Mouse (Mus musculus) intestine, postnatal 0 days (tissue): ENCODE measurements at regions not wholly inside any gene's neighbourhood (a gene's known extent, or its start where the extent isn't known, plus 50 kb on each side); places are given as distances from the start of the nearest gene placed in this dataset.

Experiments
- ATAC-seq: fragments of 200-750 bp; cut with Nextera tagmentation; 2 replicates; pipeline ENCODE4 v1.8.0; 2017; ENCODE audit warnings: mild to moderate bottlenecking, moderate TSS enrichment, moderate library complexity
- H3K27ac ChIP-seq: fragments of 300-500 bp; sonication (generic); 2 replicates; pipeline ENCODE4 v1.5.1; 2014; ENCODE audit warnings: mild to moderate bottlenecking, low read depth, low read length, moderate library complexity
- H3K27me3 ChIP-seq: fragments of 300-500 bp; sonication (generic); replicated peaks from 2 replicates; pipeline ENCODE4 v1.6.1; 2014; ENCODE audit warnings: low read length, mixed read lengths; ENCODE audit not compliant: control insufficient read depth, insufficient read depth
- H3K36me3 ChIP-seq: fragments of 300-500 bp; sonication (generic); 2 replicates; pipeline ENCODE4 v1.6.1; 2014; ENCODE audit warnings: mild to moderate bottlenecking, moderate library complexity; ENCODE audit not compliant: control insufficient read depth, insufficient read depth
- H3K4me1 ChIP-seq: fragments of 300-500 bp; sonication (generic); replicated peaks from 2 replicates; pipeline ENCODE4 v1.6.1; 2014; ENCODE audit warnings: antibody characterized with exemption, low read length, mixed read lengths; ENCODE audit not compliant: control insufficient read depth, insufficient read depth
- H3K4me2 ChIP-seq: fragments of 300-500 bp; sonication (generic); replicated peaks from 2 replicates; pipeline ENCODE4 v1.6.1; 2014; ENCODE audit warnings: low read depth, mild to moderate bottlenecking, moderate library complexity
- H3K4me3 ChIP-seq: fragments of 300-500 bp; sonication (generic); 2 replicates; pipeline ENCODE4 v1.5.1; 2014; ENCODE audit warnings: low read depth, low read length
- H3K9ac ChIP-seq: fragments of 300-500 bp; sonication (generic); 2 replicates; pipeline ENCODE4 v1.6.1; 2014; ENCODE audit warnings: mild to moderate bottlenecking, low read depth, low read length
- H3K9me3 ChIP-seq: fragments of 300-500 bp; sonication (generic); 2 replicates; pipeline ENCODE4 v1.6.1; 2016; ENCODE audit warnings: mixed run types; ENCODE audit not compliant: control insufficient read depth
- CTCF ChIP-seq: sonication (generic); IDR thresholded peaks from 2 replicates; pipeline ENCODE4 v1.5.1; 2016; ENCODE audit warnings: low read depth, mild to moderate bottlenecking, control low read depth, antibody characterized with exemption, moderate library complexity
- WGBS: fragments of 180-500 bp; shearing (Covaris S2); extraction: QIAGEN DNeasy Blood & Tissue Kit; methylation state at CpG from one replicate; pipeline ENCODE4 v1.1.7; 2014; 5-methylcytosine and 5-hydroxymethylcytosine counted together

DNA sequence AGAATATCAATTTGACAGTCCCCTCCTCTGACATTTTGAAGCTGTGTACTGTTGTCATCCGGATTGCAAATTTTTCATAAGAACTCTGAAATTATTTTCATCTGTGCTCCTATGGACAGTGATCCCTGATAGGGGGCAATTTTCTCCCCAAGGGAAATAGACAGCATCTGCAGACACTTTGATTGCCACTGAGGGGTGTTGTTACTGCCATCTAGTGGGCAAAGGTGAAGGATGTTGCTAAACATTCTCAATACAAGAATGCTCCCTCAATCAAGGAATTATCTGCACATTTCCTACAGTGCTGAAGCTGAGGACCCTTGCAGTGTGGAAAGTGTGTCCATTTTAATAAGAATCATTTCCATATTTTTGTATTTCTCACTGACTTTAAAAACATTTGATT lies 233.7 kb downstream of the Car8 start:
- peak; percentile 87 for TF ChIP-seq CTCF
- no peak for ATAC-seq
- WGBS: 39% methylated on average over 1 of the region's 1 CpGs

DNA sequence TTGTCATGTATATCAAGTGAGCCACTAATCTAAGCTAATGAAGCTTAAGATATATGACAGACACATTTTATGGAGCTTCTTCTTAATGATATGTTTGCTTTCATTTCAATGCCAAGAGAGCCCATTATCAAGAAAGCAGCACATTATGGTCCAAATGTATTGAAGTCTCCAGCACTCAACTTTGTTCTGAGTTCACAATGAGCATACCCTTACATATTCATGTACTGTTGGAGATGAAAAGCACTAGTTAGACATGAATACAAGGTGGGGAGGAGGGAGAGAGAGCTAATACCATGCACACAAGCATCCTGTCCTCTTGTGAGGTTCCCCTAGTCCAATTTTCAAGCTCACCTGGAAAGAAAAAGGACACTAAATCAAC lies 241.3 kb downstream of the Car8 start:
- H3K9me3 ChIP-seq: no peaks in the 10 kb centered on the region
- H3K4me1 ChIP-seq: no peaks in the 10 kb centered on the region
- TF ChIP-seq CTCF: no peak
- H3K9ac ChIP-seq: no peak overlapping the region
- no peaks in the 10 kb centered on the region for H3K27me3 ChIP-seq
- no peak for ATAC-seq
- H3K36me3 ChIP-seq: no peaks in the 10 kb centered on the region
- no peak overlapping the region for H3K4me3 ChIP-seq
- no peak overlapping the region for H3K4me2 ChIP-seq
- no peak overlapping the region for H3K27ac ChIP-seq

More for the DNA sequence above, 233.7 kb downstream of the Car8 start:
- no peaks in the 10 kb centered on the region for H3K4me1 ChIP-seq
- no peak overlapping the region for H3K9ac ChIP-seq
- H3K4me3 ChIP-seq: no peak overlapping the region
- no peaks in the 10 kb centered on the region for H3K9me3 ChIP-seq
- H3K36me3 ChIP-seq: no peaks in the 10 kb centered on the region
- no peak overlapping the region for H3K4me2 ChIP-seq
- H3K27me3 ChIP-seq: no peaks in the 10 kb centered on the region
- H3K27ac ChIP-seq: no peak overlapping the region

DNA sequence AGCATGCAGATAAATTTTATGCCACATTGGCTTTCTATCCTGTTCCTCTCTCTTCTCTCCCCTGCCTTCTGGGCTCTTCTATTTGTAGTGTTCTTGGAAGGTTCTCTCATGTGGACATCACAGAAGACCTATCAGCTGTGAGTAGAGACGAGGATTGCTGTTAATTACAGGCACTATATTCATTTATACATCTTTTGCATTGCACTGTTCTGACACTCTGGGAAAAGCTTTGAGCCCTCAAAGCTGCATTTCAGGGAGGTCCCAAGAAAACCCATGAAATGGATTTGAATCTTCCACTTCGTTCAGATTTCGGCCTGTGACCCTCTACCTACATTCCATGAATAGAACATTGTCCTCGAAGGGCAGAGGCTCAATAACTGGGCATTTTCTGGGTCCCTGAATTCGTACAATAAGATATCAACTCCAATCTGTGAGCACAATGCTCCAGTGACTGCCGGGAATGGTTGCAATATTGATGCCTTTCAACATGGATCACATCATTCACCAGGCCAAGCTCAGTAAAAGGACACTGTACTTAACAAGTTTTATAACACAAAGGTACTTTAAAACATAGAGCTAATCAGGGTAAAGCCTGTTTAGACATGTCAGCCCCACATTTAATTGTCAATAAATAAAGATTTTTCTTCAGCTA lies 241.8 kb downstream of the Car8 start:
- ATAC-seq: no peak
- WGBS: 78% methylated on average over 6 of the region's 6 CpGs

DNA sequence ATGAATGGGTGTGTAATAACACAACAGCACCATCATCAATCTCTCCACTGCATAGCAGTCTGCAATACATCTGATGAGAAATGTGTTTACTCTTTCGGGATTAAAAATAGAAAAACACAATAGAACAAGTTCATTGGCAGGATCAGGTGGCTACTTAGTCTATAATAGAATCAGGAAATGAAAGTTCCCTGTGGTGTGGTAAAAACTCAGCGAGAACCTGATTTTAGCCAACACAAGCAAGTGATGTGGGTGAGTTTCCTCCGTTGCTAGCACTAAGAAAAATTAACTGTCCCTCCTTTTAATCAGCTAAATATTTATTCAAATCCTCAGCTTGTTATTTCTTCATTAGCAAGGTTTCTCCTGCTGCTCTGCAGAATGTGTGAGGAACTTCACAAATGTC lies 245.9 kb downstream of the Car8 start:
- Histone ChIP-seq H3K9ac (no peak overlapping the region), H3K9me3 (no peaks in the 10 kb centered on the region), H3K27ac (no peak overlapping the region), H3K36me3 (no peaks in the 10 kb centered on the region), H3K4me3 (no peak overlapping the region), H3K4me2 (no peak overlapping the region), H3K4me1 (no peaks in the 10 kb centered on the region), H3K27me3 (no peaks in the 10 kb centered on the region)
- no peak for ATAC-seq
- WGBS: 57% methylated on average over 3 of the region's 3 CpGs
- no peak for TF ChIP-seq CTCF

More for the DNA sequence above, 241.8 kb downstream of the Car8 start:
- no peak overlapping the region for H3K4me3 ChIP-seq
- no peak overlapping the region for H3K4me2 ChIP-seq
- TF ChIP-seq CTCF: no peak
- no peaks in the 10 kb centered on the region for H3K4me1 ChIP-seq
- no peak overlapping the region for H3K27ac ChIP-seq
- no peaks in the 10 kb centered on the region for H3K36me3 ChIP-seq
- no peak overlapping the region for H3K9ac ChIP-seq
- H3K9me3 ChIP-seq: no peaks in the 10 kb centered on the region
- H3K27me3 ChIP-seq: no peaks in the 10 kb centered on the region

DNA sequence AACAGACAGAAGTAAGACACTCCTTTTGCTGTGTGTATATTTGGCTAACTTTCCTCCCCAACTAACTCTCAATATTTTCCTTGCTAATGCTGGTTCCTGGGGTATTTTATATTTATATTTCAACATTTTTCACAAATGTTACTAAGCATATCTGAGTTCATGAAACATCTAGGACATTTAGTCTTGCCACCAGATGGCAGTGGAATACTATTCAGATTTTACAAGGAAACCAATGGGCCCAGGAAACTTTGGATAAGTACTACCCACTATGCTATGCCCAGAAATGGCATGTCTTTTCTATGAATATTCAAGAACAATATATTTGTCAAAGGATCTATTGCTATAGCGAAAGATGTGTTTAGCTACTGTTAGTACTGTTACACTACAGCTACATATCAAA lies 251.1 kb downstream of the Car8 start:
- Histone ChIP-seq H3K27ac (no peak overlapping the region), H3K9me3 (no peaks in the 10 kb centered on the region), H3K4me2 (no peak overlapping the region), H3K27me3 (no peaks in the 10 kb centered on the region), H3K4me1 (no peaks in the 10 kb centered on the region), H3K36me3 (no peaks in the 10 kb centered on the region), H3K9ac (no peak overlapping the region), H3K4me3 (no peak overlapping the region)
- 93% methylated on average over 1 of the region's 1 CpGs for WGBS
- peak; percentile 69 for TF ChIP-seq CTCF
- no peak for ATAC-seq

DNA sequence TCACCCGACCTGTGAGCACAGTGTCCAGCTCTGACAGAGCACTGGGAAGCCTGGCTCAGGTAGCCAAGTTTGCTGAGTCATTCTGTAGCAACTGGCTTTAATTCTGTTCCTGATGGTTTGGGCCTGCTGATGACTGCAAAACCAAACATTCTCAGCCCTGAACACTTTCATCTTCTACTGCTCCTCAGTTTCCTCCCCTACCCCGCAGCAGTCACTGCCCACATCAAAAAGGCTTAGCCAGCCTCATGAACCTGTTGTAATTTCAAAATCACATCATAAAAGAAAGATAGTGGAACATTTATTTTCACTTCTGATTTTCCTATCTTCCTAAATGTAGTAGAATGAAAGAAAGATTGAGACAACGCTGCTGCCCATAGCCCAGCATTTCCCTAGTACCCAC lies 251.5 kb downstream of the Car8 start:
- Histone ChIP-seq H3K27me3 (no peaks in the 10 kb centered on the region), H3K4me1 (no peaks in the 10 kb centered on the region), H3K4me2 (no peak overlapping the region), H3K9ac (no peak overlapping the region), H3K36me3 (no peaks in the 10 kb centered on the region), H3K9me3 (no peaks in the 10 kb centered on the region), H3K27ac (no peak overlapping the region), H3K4me3 (no peak overlapping the region)
- 77% methylated on average over 3 of the region's 3 CpGs for WGBS
- TF ChIP-seq CTCF: no peak
- no peak for ATAC-seq

DNA sequence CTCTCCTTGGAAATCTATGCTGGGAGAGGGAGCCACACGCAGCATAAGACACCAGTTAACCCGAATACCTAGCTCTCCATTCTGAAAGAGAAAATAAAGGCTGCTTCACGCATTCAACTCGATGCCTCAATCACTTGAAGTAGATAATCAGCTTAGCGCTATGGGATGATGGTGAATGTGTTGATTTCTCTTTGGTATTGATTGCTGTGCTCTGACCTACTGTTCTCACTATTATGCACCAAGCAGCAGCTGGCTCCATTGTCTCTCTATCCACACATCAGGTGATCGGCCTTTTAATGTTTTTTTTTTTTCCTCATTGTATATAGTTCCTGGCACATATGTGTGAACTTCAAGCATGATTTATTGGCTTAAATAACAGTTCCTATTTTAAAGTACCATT lies 254.0 kb downstream of the Car8 start:
- 88% methylated on average over 6 of the region's 6 CpGs for WGBS
- ATAC-seq: no peak
- H3K4me2 ChIP-seq: no peak overlapping the region
- H3K27ac ChIP-seq: no peak overlapping the region
- no peaks in the 10 kb centered on the region for H3K4me1 ChIP-seq
- TF ChIP-seq CTCF: no peak
- H3K9ac ChIP-seq: no peak overlapping the region
- H3K27me3 ChIP-seq: no peaks in the 10 kb centered on the region
- no peaks in the 10 kb centered on the region for H3K9me3 ChIP-seq
- H3K36me3 ChIP-seq: no peaks in the 10 kb centered on the region
- H3K4me3 ChIP-seq: no peak overlapping the region
